Mouse (Mus musculus): ENCODE data around the gene Mad1l1.

DNA sequence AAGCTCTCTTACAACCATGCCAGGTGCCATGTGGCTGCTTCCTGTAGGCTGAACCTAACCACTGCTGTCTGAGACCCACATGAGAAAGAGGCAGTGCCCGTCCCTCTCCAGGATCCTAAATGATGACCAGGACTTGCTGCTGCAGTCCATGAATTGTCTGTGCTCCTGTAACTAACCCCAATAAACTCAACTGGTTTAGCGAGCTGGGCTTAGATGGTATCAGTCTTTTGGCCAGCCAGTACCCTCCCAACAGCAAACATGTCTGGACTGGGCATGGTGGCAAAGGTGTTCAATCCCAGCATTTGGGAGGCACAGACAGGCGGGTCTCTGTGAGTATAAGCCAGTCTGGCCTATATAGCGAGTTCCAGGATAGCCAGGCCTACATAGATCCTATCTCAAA lies 47.6 kb upstream of the Mad1l1 start:
- TF ChIP-seq RCOR1 (IDR thresholded peaks at IDR 0.05; ENCODE audit: low read depth, low read length) (no peak), RAD21 (IDR thresholded peaks at IDR 0.05; ENCODE audit: low read depth, low read length) (no peak), CTCF (IDR thresholded peaks at IDR 0.05 in 2 of 3, conservative IDR thresholded peaks at IDR 0.05 in 1 of 3; ENCODE audit: control insufficient read depth in 1 of 3, insufficient read depth in 1 of 3, low read depth in 2 of 3, low read length in 3 of 3, poor library complexity in 1 of 3, severe bottlenecking in 1 of 3) (no peak), POLR2A (IDR thresholded peaks at IDR 0.05; ENCODE audit: control insufficient read depth in 1 of 2, insufficient read depth in 1 of 2, low read depth in 1 of 2, low read length in 2 of 2, poor library complexity in 1 of 2) (no peak), TAL1 (IDR thresholded peaks at IDR 0.05; ENCODE audit: low read length) (no peak), MAX (IDR thresholded peaks at IDR 0.05; ENCODE audit: low read length) (no peak), ZNF384 (IDR thresholded peaks at IDR 0.05; ENCODE audit: low read depth, low read length) (no peak), BHLHE40 (IDR thresholded peaks at IDR 0.05; ENCODE audit: borderline replicate concordance, low read depth, low read length) (no peak), POLR2AphosphoS5 (IDR thresholded peaks at IDR 0.05; ENCODE audit: borderline replicate concordance, low read depth, low read length) (no peak)

All from MEL (cell line).